Mouse (Mus musculus): ENCODE data around the gene Gm3435. TPM values are rescaled to one million over a fixed set of nuclear protein-coding genes. Genes with fewer than 3 reads are reported as not detected.
"Not testable (repeated sequence)": the region's sequence is repeated elsewhere in the genome, so short reads cannot be mapped to it uniquely, and the experiment has no call there.

Gene Gm3435
- total RNA-seq (2014; rRNA removed), result 5.6 and 7.1 TPM in 2 replicates
- 0.67 and 1.3 TPM in 2 replicates for polyA plus RNA-seq (2012; rRNA removed)

DNA sequence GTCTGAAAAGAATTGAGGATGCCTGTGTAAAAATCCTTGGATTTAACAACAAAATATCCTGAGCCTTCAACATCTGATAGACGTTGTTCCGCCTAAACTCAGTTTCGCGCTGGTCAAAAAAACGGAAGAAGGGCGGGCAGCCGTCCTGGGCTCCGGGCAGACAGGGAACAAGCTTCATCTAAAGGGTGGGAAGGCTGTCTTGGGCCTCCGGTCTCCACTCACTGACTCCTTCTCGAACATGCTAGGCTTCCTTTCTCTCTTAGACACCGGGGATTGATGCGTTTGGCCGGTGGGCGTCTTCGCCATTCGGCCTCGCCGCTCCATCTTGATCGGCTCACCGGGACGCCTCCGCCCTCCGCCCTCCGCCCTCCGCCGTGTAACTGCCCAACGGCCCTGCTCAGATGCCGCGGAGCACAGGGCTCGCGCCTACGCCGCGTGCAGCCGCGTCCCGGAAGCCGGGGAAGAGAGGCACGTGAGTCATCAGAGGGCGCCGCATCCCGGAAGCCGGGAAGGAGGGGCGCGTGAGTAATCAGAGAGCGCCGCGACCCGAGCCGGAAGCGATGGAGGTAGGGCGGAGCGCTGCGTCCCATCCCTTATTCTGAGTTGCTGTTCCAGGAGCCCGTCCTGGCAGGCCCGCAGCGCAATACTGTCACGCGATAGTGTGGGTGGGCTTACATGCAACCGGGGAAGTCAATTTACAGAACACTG, at the start of gene Gm3435:
Gene Gm3435, plus strand, starts transcription at position 471 of the 708 bp plus-strand sequence.
- H3K4me1 ChIP-seq (ENCODE audit: control insufficient read depth, insufficient read depth, low read length); H3K79me2 ChIP-seq (ENCODE audit: control insufficient read depth, insufficient read depth, low read length); H3K27ac ChIP-seq (replicated peaks; ENCODE audit: insufficient read depth, low read depth, low read length); H3K9ac ChIP-seq (ENCODE audit: low read depth, low read length); H3K36me3 ChIP-seq (ENCODE audit: control insufficient read depth, insufficient read depth, low read length); DNase-seq (ENCODE audit: extremely low read depth, low read depth, low spot score); H3K27me3 ChIP-seq (ENCODE audit: control insufficient read depth, insufficient read depth, low read length); H3K4me3 ChIP-seq (ENCODE audit: insufficient read depth, low read depth, low read length): not testable (repeated sequence)
- no CpG with 5 or more reads among the region's 60 CpGs for WGBS

- H3K4me1 ChIP-seq (ENCODE audit: control insufficient read depth, insufficient read depth, low read length), result peaks cover 5% of the 10 kb centered on the region
- H3K9ac ChIP-seq (ENCODE audit: low read depth, low read length), result peak overlapping the region; percentile 91
- H3K27ac ChIP-seq (replicated peaks; ENCODE audit: insufficient read depth, low read depth, low read length), result peak overlapping the region; percentile 81; the same call in 1 of the 2 replicates
- TF ChIP-seq POLR2A (IDR thresholded peaks at IDR 0.05; ENCODE audit: extremely low read depth, insufficient read depth, low read length) (no peak), CTCF (IDR thresholded peaks at IDR 0.05; ENCODE audit: low read depth, low read length) (no peak)
- peak overlapping the region; percentile 88 for H3K4me3 ChIP-seq (ENCODE audit: insufficient read depth, low read depth, low read length)
- WGBS, result under 1% methylated on average over 19 of the region's 23 CpGs
- H3K27me3 ChIP-seq (ENCODE audit: control insufficient read depth, insufficient read depth, low read length), result no peaks in the 10 kb centered on the region
- peaks cover 3% of the 10 kb centered on the region for H3K36me3 ChIP-seq (ENCODE audit: control insufficient read depth, insufficient read depth, low read length)
- peaks cover 5% of the 10 kb centered on the region; the same call in 1 of the 2 replicates for H3K79me2 ChIP-seq (ENCODE audit: control insufficient read depth, insufficient read depth, low read length)
- peak; percentile 35 for DNase-seq (ENCODE audit: extremely low read depth, low read depth, low spot score)
Measured at GRCm38 (mm10) chr17:14960520-14960919, 49.5 kb upstream of the Gm3435 start.

DNA sequence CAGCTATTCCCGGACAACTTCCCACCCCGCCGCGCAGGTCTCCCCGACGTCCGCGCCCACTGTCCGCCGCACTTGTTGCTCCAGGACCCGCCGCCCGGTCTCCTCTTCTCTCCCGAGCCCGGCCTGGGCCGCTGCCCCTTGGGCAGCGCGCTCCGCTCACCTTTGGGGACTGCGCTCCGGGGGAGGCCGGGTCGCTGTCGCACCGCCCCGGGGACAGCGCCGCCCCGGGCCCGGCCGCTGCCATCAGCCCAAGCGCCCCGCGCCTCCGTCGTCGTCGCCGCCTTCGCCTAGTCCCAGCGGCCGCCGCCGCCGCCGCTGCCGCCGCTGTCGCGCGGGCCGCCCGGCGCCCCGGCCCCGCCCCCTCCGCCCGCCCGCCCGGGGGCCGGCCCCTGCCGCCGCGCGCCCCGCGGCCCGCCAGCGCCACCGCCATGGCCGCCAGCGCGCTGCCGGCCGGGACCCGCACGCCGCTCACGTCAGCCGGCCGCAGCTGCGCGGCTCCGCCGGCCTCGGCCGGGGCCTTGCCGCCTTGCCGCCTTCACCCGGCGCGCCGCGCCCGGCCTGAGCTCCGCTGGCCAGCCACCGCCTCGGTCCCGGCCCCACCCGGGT, 48.9 kb upstream of the Gm3435 start, which contains the start of gene Phf10:
Gene Phf10, minus strand, starts transcription at position 323 of the 606 bp plus-strand sequence.
- not testable (repeated sequence) for H3K36me3 ChIP-seq (ENCODE audit: control insufficient read depth, insufficient read depth, low read length); DNase-seq (ENCODE audit: extremely low read depth, low read depth, low spot score); H3K4me1 ChIP-seq (ENCODE audit: control insufficient read depth, insufficient read depth, low read length); H3K79me2 ChIP-seq (ENCODE audit: control insufficient read depth, insufficient read depth, low read length); H3K27me3 ChIP-seq (ENCODE audit: control insufficient read depth, insufficient read depth, low read length)
- 2% methylated on average over 58 of the region's 100 CpGs for WGBS
- peak within 1 kb of the TSS; percentile 81 for H3K27ac ChIP-seq (replicated peaks; ENCODE audit: insufficient read depth, low read depth, low read length)
- H3K4me3 ChIP-seq (ENCODE audit: insufficient read depth, low read depth, low read length), result peak within 1 kb of the TSS; percentile 88
- peak within 1 kb of the TSS; percentile 91 for H3K9ac ChIP-seq (ENCODE audit: low read depth, low read length)

GRCm38 (mm10) chr17:14961557-14962154, 48.3 kb upstream of the Gm3435 start:
- H3K9ac ChIP-seq (ENCODE audit: low read depth, low read length); H3K27ac ChIP-seq (replicated peaks; ENCODE audit: insufficient read depth, low read depth, low read length); H3K79me2 ChIP-seq (ENCODE audit: control insufficient read depth, insufficient read depth, low read length); H3K4me1 ChIP-seq (ENCODE audit: control insufficient read depth, insufficient read depth, low read length); DNase-seq (ENCODE audit: extremely low read depth, low read depth, low spot score); H3K36me3 ChIP-seq (ENCODE audit: control insufficient read depth, insufficient read depth, low read length); H3K27me3 ChIP-seq (ENCODE audit: control insufficient read depth, insufficient read depth, low read length); H3K4me3 ChIP-seq (ENCODE audit: insufficient read depth, low read depth, low read length): not testable (repeated sequence)
- WGBS, result no CpG with 5 or more reads among the region's 44 CpGs

GRCm38 (mm10) chr17:14968373-14968913, 41.5 kb upstream of the Gm3435 start:
- not testable (repeated sequence) for H3K36me3 ChIP-seq (ENCODE audit: control insufficient read depth, insufficient read depth, low read length); H3K9ac ChIP-seq (ENCODE audit: low read depth, low read length); H3K4me3 ChIP-seq (ENCODE audit: insufficient read depth, low read depth, low read length); H3K27me3 ChIP-seq (ENCODE audit: control insufficient read depth, insufficient read depth, low read length); DNase-seq (ENCODE audit: extremely low read depth, low read depth, low spot score); H3K4me1 ChIP-seq (ENCODE audit: control insufficient read depth, insufficient read depth, low read length); H3K27ac ChIP-seq (replicated peaks; ENCODE audit: insufficient read depth, low read depth, low read length); H3K79me2 ChIP-seq (ENCODE audit: control insufficient read depth, insufficient read depth, low read length)
- no CpG with 5 or more reads among the region's 6 CpGs for WGBS

- not testable (repeated sequence) for H3K36me3 ChIP-seq (ENCODE audit: control insufficient read depth, insufficient read depth, low read length); H3K27ac ChIP-seq (replicated peaks; ENCODE audit: insufficient read depth, low read depth, low read length); H3K27me3 ChIP-seq (ENCODE audit: control insufficient read depth, insufficient read depth, low read length); H3K4me3 ChIP-seq (ENCODE audit: insufficient read depth, low read depth, low read length); H3K79me2 ChIP-seq (ENCODE audit: control insufficient read depth, insufficient read depth, low read length); H3K9ac ChIP-seq (ENCODE audit: low read depth, low read length); H3K4me1 ChIP-seq (ENCODE audit: control insufficient read depth, insufficient read depth, low read length); DNase-seq (ENCODE audit: extremely low read depth, low read depth, low spot score)
- WGBS, result 0% methylated on average over 4 of the region's 7 CpGs
Measured at GRCm38 (mm10) chr17:14977718-14978361, 32.1 kb upstream of the Gm3435 start.

- no CpG with 5 or more reads among the region's 60 CpGs for WGBS
- not testable (repeated sequence) for H3K4me1 ChIP-seq (ENCODE audit: control insufficient read depth, insufficient read depth, low read length); H3K36me3 ChIP-seq (ENCODE audit: control insufficient read depth, insufficient read depth, low read length); H3K9ac ChIP-seq (ENCODE audit: low read depth, low read length); H3K27me3 ChIP-seq (ENCODE audit: control insufficient read depth, insufficient read depth, low read length); H3K79me2 ChIP-seq (ENCODE audit: control insufficient read depth, insufficient read depth, low read length); DNase-seq (ENCODE audit: extremely low read depth, low read depth, low spot score); H3K27ac ChIP-seq (replicated peaks; ENCODE audit: insufficient read depth, low read depth, low read length); H3K4me3 ChIP-seq (ENCODE audit: insufficient read depth, low read depth, low read length)
Measured at GRCm38 (mm10) chr17:14978362-14979038, 31.5 kb upstream of the Gm3435 start, which contains the start of the genes 9030025P20Rik and Gm3417. Gene 9030025P20Rik, plus strand, starts transcription at chr17:14978468. Gene Gm3417, minus strand, starts transcription at chr17:14978790.

DNA sequence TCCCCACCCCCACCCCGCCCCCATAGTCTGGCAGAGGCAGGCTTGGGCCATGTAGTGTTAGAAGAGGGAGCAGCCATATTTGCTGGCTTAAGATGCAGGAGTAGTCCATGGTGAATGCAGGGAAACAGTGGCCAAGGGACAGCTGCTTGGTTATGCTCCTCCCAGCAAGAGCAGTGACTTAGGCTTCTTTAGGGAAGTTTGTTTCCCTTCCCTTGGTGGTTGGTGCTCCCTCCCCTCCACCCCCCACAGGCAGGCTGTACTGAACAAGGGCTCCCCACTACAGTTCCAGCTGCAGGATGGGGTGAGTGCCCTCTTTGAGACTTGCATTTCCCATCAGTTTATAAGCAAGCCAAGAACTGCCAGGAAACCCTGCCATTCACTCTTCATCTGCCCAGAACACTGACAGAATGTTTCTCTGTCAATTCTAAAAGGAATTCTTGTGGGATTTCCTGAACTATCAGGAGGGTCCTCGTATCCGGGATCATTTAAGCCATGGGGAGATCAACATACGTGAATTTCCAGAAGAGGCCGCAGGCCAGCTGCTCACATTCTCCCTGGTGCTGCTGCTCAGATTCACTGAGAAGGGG, 19.8 kb upstream of the Gm3435 start:
- not testable (repeated sequence) for H3K4me3 ChIP-seq (ENCODE audit: insufficient read depth, low read depth, low read length); DNase-seq (ENCODE audit: extremely low read depth, low read depth, low spot score); H3K4me1 ChIP-seq (ENCODE audit: control insufficient read depth, insufficient read depth, low read length); H3K79me2 ChIP-seq (ENCODE audit: control insufficient read depth, insufficient read depth, low read length); H3K27me3 ChIP-seq (ENCODE audit: control insufficient read depth, insufficient read depth, low read length); H3K36me3 ChIP-seq (ENCODE audit: control insufficient read depth, insufficient read depth, low read length); H3K9ac ChIP-seq (ENCODE audit: low read depth, low read length)
- 55% methylated on average over 4 of the region's 5 CpGs for WGBS
- H3K27ac ChIP-seq (replicated peaks; ENCODE audit: insufficient read depth, low read depth, low read length), result peak overlapping the region; percentile 44; the same call in 1 of the 2 replicates
